Comparison of ENCODE assay signal across 31 mouse cellular contexts in the genomic region with DNA sequence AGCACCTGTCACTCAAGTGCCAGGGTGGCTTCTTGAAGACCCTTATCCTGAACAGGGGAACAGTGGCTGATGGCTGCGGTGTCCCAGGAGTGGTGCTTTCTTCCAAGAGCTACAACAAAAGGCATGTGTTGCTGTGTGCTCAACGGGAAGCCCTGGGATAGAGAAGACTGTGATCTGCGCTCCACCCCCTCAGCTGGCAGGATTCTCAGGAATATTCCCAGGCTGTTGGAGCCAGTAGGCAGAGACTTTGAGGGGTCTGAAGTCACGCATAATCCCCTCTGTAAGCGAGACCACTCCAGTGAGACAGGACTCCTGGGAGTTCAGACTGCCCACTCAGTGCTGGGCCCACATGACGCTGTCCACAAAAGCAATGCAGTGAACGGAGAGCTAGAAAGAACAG.
A peak's percentile ranks its signal among the peaks of the same experiment; 100 is the strongest.
DNase-seq lines count a peak whose midpoint lies in the region; ATAC-seq and TF ChIP-seq lines count a peak whose summit lies in the region.
"Had no signal": no experiment of that assay in that cellular context is flagged by ENCODE, and none has a peak within 500 bp of the region (broad histone marks: within the 10 kb centered on the region; RNA-seq: fewer than 3 reads in every experiment).

No protein-coding gene starts in this region.

- H3K9me3 ChIP-seq in midbrain, embryonic 12.5 days, result 0 out of 2 replicates have a peak, but pooled peaks cover 3% of the 10 kb centered on the region
- H3K9me3 ChIP-seq in midbrain, embryonic 14.5 days (ENCODE audit: control insufficient read depth, low read length), result no peaks in the 10 kb centered on the region
- H3K9me3 ChIP-seq: heart, embryonic 13.5 days; liver, embryonic 12.5 days; midbrain, embryonic 15.5 days; neural tube, embryonic 12.5 days; stomach, embryonic 15.5 days had no signal

- H3K27ac ChIP-seq in layer of hippocampus, adult 2 months, result peak overlapping the region; percentile 28; the same call in 1 of the 2 replicates
- 0 out of 2 replicates have a peak overlapping the region, but pooled peaks have one; percentile 5 for H3K27ac ChIP-seq in midbrain, embryonic 12.5 days (replicated peaks)
- H3K27ac ChIP-seq in midbrain, embryonic 14.5 days (replicated peaks; ENCODE audit: low read depth, low read length), result no peak overlapping the region
- H3K27ac ChIP-seq: embryonic facial prominence, embryonic 13.5 days; gastrocnemius, adult 2 months; heart, embryonic 13.5 days; kidney, postnatal 0 days; liver, embryonic 12.5 days; midbrain, embryonic 15.5 days; neural tube, embryonic 12.5 days; stomach, embryonic 15.5 days had no signal

- H3K4me1 ChIP-seq in midbrain, embryonic 12.5 days, result peaks cover 9% of the 10 kb centered on the region
- peaks cover 6% of the 10 kb centered on the region; the same call in 1 of the 2 replicates for H3K4me1 ChIP-seq in midbrain, embryonic 14.5 days (ENCODE audit: control insufficient read depth, insufficient read depth, low read length)
- H3K4me1 ChIP-seq: liver, embryonic 12.5 days; midbrain, embryonic 15.5 days; neural tube, embryonic 12.5 days; stomach, embryonic 15.5 days had no signal

- H3K9ac ChIP-seq in midbrain, embryonic 12.5 days (replicated peaks), result no peak overlapping the region
- H3K9ac ChIP-seq in midbrain, embryonic 14.5 days (replicated peaks; ENCODE audit: low read length), result no peak overlapping the region
- H3K9ac ChIP-seq: embryonic facial prominence, embryonic 13.5 days; forebrain, postnatal 0 days; heart, embryonic 13.5 days; liver, embryonic 12.5 days; liver, postnatal 0 days; midbrain, embryonic 15.5 days; neural tube, embryonic 12.5 days; stomach, embryonic 15.5 days had no signal

- no peak overlapping the region for H3K4me2 ChIP-seq in midbrain, embryonic 12.5 days (replicated peaks)
- H3K4me2 ChIP-seq in midbrain, embryonic 14.5 days (ENCODE audit: low read length), result no peak overlapping the region
- H3K4me2 ChIP-seq: embryonic facial prominence, embryonic 13.5 days; heart, embryonic 13.5 days; liver, embryonic 12.5 days; midbrain, embryonic 15.5 days; neural tube, embryonic 12.5 days; stomach, embryonic 15.5 days had no signal

- H3K4me3 ChIP-seq in layer of hippocampus, adult 2 months, result no peak overlapping the region
- H3K4me3 ChIP-seq in midbrain, embryonic 12.5 days, result no peak overlapping the region
- no peak overlapping the region for H3K4me3 ChIP-seq in midbrain, embryonic 14.5 days (replicated peaks; ENCODE audit: low read depth, low read length)
- H3K4me3 ChIP-seq: embryonic facial prominence, embryonic 13.5 days; gastrocnemius, adult 2 months; heart, embryonic 13.5 days; liver, embryonic 12.5 days; midbrain, embryonic 15.5 days; myocyte; neural tube, embryonic 12.5 days; stomach, embryonic 15.5 days had no signal

- no peak for TF ChIP-seq CTCF in layer of hippocampus, adult 2 months (conservative IDR thresholded peaks at IDR 0.05)

- no peaks in the 10 kb centered on the region for H3K27me3 ChIP-seq in midbrain, embryonic 12.5 days
- no peaks in the 10 kb centered on the region for H3K27me3 ChIP-seq in midbrain, embryonic 14.5 days (ENCODE audit: control insufficient read depth, insufficient read depth, low read length)
- H3K27me3 ChIP-seq: embryonic facial prominence, embryonic 13.5 days; liver, embryonic 12.5 days; midbrain, embryonic 15.5 days; neural tube, embryonic 12.5 days; stomach, embryonic 15.5 days had no signal

- no peak for DNase-seq in frontal cortex, postnatal 14 days (ENCODE audit: low spot score in 2 of 2)
- DNase-seq in layer of hippocampus, adult 2 months (ENCODE audit: low spot score in 2 of 2), result peak in 1 of 2 experiments; percentile 18
- no peak for DNase-seq in layer of hippocampus, postnatal 36 days
- no peak for DNase-seq in midbrain, embryonic 14.5 days
- peak; percentile 35 for DNase-seq in brain, adult 2 months (ENCODE audit: low read depth, low spot score)
- DNase-seq: adrenal gland, postnatal 14 days; cerebellum, adult 18-20 months; cerebellum, postnatal 10 days; forebrain, postnatal 0 days; gastrocnemius, adult 2 months; gastrocnemius, postnatal 36 days; heart, postnatal 10 days; kidney, adult 8-10 months; kidney, postnatal 4 days; left cerebral cortex, postnatal 4 days; liver, postnatal 0 days; lung, postnatal 36 days; right cerebral cortex, postnatal 25 days; thymus, adult 18-20 months; thymus, postnatal 4 days had no signal

- H3K36me3 ChIP-seq in midbrain, embryonic 12.5 days, result no peaks in the 10 kb centered on the region
- H3K36me3 ChIP-seq in midbrain, embryonic 14.5 days (ENCODE audit: control insufficient read depth, insufficient read depth, low read length), result no peaks in the 10 kb centered on the region
- H3K36me3 ChIP-seq: embryonic facial prominence, embryonic 13.5 days; heart, embryonic 13.5 days; liver, embryonic 12.5 days; midbrain, embryonic 15.5 days; neural tube, embryonic 12.5 days; stomach, embryonic 15.5 days had no signal

- 37% methylated on average over 7 of the region's 7 CpGs for WGBS in midbrain, embryonic 12.5 days
- WGBS in midbrain, embryonic 14.5 days, result 17% methylated on average over 7 of the region's 7 CpGs

- peak; percentile 80 for ATAC-seq in frontal cortex, adult (ENCODE audit: low TSS enrichment)
- ATAC-seq in midbrain, embryonic 12.5 days (ENCODE audit: low FRiP score, low read depth), result no peak
- ATAC-seq in midbrain, embryonic 14.5 days (ENCODE audit: low FRiP score, low TSS enrichment), result no peak
- ATAC-seq: forebrain, postnatal 0 days; intestine, embryonic 16.5 days; liver, embryonic 12.5 days; liver, postnatal 0 days; midbrain, embryonic 15.5 days had no signal
